In genomic region chr10:88502919-88503318, GRCm38 (mm10) we compare ENCODE assay signal across 8 mouse cellular contexts. TPM values are rescaled to one million over a fixed set of nuclear protein-coding genes. Genes with fewer than 3 reads are reported as not detected.
DNase-seq lines count a peak whose midpoint lies in the region; ATAC-seq and TF ChIP-seq lines count a peak whose summit lies in the region.

No protein-coding gene starts in this region.

- H3K27ac ChIP-seq in heart, postnatal 0 days (ENCODE audit: low read depth): peak overlapping the region; percentile 82
- H3K27ac ChIP-seq in hindbrain, embryonic 13.5 days: peak overlapping the region; percentile 87
- H3K27ac ChIP-seq in midbrain, embryonic 13.5 days: peak overlapping the region; percentile 83; the same call in 1 of the 2 replicates

- H3K36me3 ChIP-seq in heart, postnatal 0 days (replicated peaks; ENCODE audit: control insufficient read depth, insufficient read depth, low read length): no peaks in the 10 kb centered on the region
- H3K36me3 ChIP-seq in hindbrain, embryonic 13.5 days: no peaks in the 10 kb centered on the region
- H3K36me3 ChIP-seq in midbrain, embryonic 13.5 days: no peaks in the 10 kb centered on the region

- ATAC-seq in heart, postnatal 0 days (ENCODE audit: insufficient read depth, low read depth): no peak
- ATAC-seq in hindbrain, embryonic 13.5 days (ENCODE audit: low FRiP score): no peak
- no peak for ATAC-seq in midbrain, embryonic 13.5 days

- TF ChIP-seq EP300 in heart, postnatal 0 days (IDR thresholded peaks at IDR 0.05; ENCODE audit: low read depth): no peak

- no peak for TF ChIP-seq CTCF in heart, postnatal 0 days (IDR thresholded peaks at IDR 0.05; ENCODE audit: low read depth)

- H3K4me1 ChIP-seq in heart, postnatal 0 days (ENCODE audit: control insufficient read depth, insufficient read depth): no peaks in the 10 kb centered on the region; the same call in 1 of the 2 replicates
- H3K4me1 ChIP-seq in hindbrain, embryonic 13.5 days (replicated peaks): peaks cover 21% of the 10 kb centered on the region
- peaks cover 19% of the 10 kb centered on the region for H3K4me1 ChIP-seq in midbrain, embryonic 13.5 days (replicated peaks)

- peak overlapping the region; percentile 85 for H3K9ac ChIP-seq in heart, postnatal 0 days (replicated peaks; ENCODE audit: low read depth, low read length)
- H3K9ac ChIP-seq in hindbrain, embryonic 13.5 days: peak overlapping the region; percentile 89
- peak overlapping the region; percentile 85 for H3K9ac ChIP-seq in midbrain, embryonic 13.5 days (replicated peaks)

- 32% methylated on average over 4 of the region's 4 CpGs for WGBS in heart, postnatal 0 days
- WGBS in hindbrain, embryonic 13.5 days: 60% methylated on average over 4 of the region's 4 CpGs
- 59% methylated on average over 4 of the region's 4 CpGs for WGBS in midbrain, embryonic 13.5 days

- H3K27me3 ChIP-seq in heart, postnatal 0 days (ENCODE audit: control insufficient read depth, insufficient read depth, low read length): no peaks in the 10 kb centered on the region
- H3K27me3 ChIP-seq in hindbrain, embryonic 13.5 days: no peaks in the 10 kb centered on the region
- no peaks in the 10 kb centered on the region for H3K27me3 ChIP-seq in midbrain, embryonic 13.5 days

- H3K4me2 ChIP-seq in heart, postnatal 0 days (ENCODE audit: low read depth, low read length): peak overlapping the region; percentile 77
- peak overlapping the region; percentile 80 for H3K4me2 ChIP-seq in hindbrain, embryonic 13.5 days
- peak overlapping the region; percentile 81 for H3K4me2 ChIP-seq in midbrain, embryonic 13.5 days (replicated peaks)

- peak overlapping the region; percentile 80 for H3K4me3 ChIP-seq in heart, postnatal 0 days (ENCODE audit: low read depth, low read length)
- H3K4me3 ChIP-seq in hindbrain, embryonic 13.5 days: peak overlapping the region; percentile 70
- H3K4me3 ChIP-seq in midbrain, embryonic 13.5 days (replicated peaks): peak overlapping the region; percentile 78

- no peak for DNase-seq in heart, postnatal 0 days (ENCODE audit: low spot score)
- no peak for DNase-seq in heart, postnatal 14 days
- peak; percentile 21 for DNase-seq in MN1 (ENCODE audit: low spot score)
- no peak for DNase-seq in right cerebral cortex, postnatal 4 days
- DNase-seq in thymus, postnatal 4 days: no peak
- DNase-seq in right cerebral cortex, postnatal 14 days: no peak

- no peaks in the 10 kb centered on the region for H3K9me3 ChIP-seq in heart, postnatal 0 days (replicated peaks; ENCODE audit: control insufficient read depth, low read length)
- H3K9me3 ChIP-seq in hindbrain, embryonic 13.5 days: no peaks in the 10 kb centered on the region
- H3K9me3 ChIP-seq in midbrain, embryonic 13.5 days: no peaks in the 10 kb centered on the region

- intact Hi-C loops in heart, postnatal 14 days (cut with DNase I): loop anchor here (5.0 kb wide), 1 partner anchor 126 kb away; the partner anchor contains the start of genes Dram1 and Gnptab

RNA-seq across cellular contexts. Expression of gene Chpt1, which starts 1.0 kb away (rescaled TPM):
- 85.7 and 142 TPM in 2 replicates for total RNA-seq in heart, postnatal 0 days (2014; rRNA removed; ENCODE audit: low replicate concordance)
- 94.1 and 99.9 TPM in 2 replicates for polyA plus RNA-seq in heart, postnatal 0 days (2015; fragmentation: Nextera tagmentation; extraction: Ambion mirVana)
- 100 to 1,000 TPM; 252 to 257 TPM for total RNA-seq in heart, postnatal 14 days (2021)
- 7.5 and 9.7 TPM in 2 replicates for polyA plus RNA-seq in hindbrain, embryonic 13.5 days (2015; fragmentation: Nextera tagmentation; extraction: Ambion mirVana)
- 6.6 and 6.9 TPM in 2 replicates for polyA plus RNA-seq in midbrain, embryonic 13.5 days (2015; fragmentation: Nextera tagmentation; extraction: Ambion mirVana)

RNA-seq across cellular contexts. Expression of gene Sycp3, which starts 43.5 kb away (rescaled TPM):
- total RNA-seq in heart, postnatal 0 days (2014; rRNA removed; ENCODE audit: low replicate concordance): not detected in 2 replicates
- polyA plus RNA-seq in heart, postnatal 0 days (2015; fragmentation: Nextera tagmentation; extraction: Ambion mirVana): 0.18 and 0.20 TPM in 2 replicates
- not detected for total RNA-seq in heart, postnatal 14 days (2021)
- polyA plus RNA-seq in hindbrain, embryonic 13.5 days (2015; fragmentation: Nextera tagmentation; extraction: Ambion mirVana): 0.14 and 0.43 TPM in 2 replicates
- 0.31 TPM in 1 of 2 replicates, not detected in the other for polyA plus RNA-seq in midbrain, embryonic 13.5 days (2015; fragmentation: Nextera tagmentation; extraction: Ambion mirVana)
